9 mouse cellular contexts compared by ENCODE assay signal in genomic region chr1:167242191-167242681, GRCm38 (mm10). TPM values are rescaled to one million over a fixed set of nuclear protein-coding genes. Genes with fewer than 3 reads are reported as not detected.
DNase-seq lines count a peak whose midpoint lies in the region; ATAC-seq and TF ChIP-seq lines count a peak whose summit lies in the region.
"Had no signal": no experiment of that assay in that cellular context is flagged by ENCODE, and none has a peak within 500 bp of the region (broad histone marks: within the 10 kb centered on the region; RNA-seq: fewer than 3 reads in every experiment).

No protein-coding gene starts in this region.

- no peak for DNase-seq in hindbrain, embryonic 10.5 days (ENCODE audit: low spot score)
- DNase-seq in T-cell, adult 2 months (ENCODE audit: low spot score), result peak; percentile 71
- DNase-seq in retina, postnatal 1 day, result peak; percentile 34
- no peak for DNase-seq in left cerebral cortex, adult 2 months (ENCODE audit: extremely low spot score in 1 of 2, low spot score in 2 of 2)
- DNase-seq in lung, postnatal 25 days (ENCODE audit: low spot score), result no peak
- no peak for DNase-seq in frontal cortex, postnatal 25 days (ENCODE audit: low spot score in 2 of 2)
- DNase-seq: gastrocnemius, postnatal 36 days had no signal

- intact Hi-C loops in left cerebral cortex, adult 2 months (cut with DNase I), result loop anchor here (5.0 kb wide), 1 partner anchor 40 kb away; no protein-coding TSS in a partner anchor

- no peak overlapping the region for H3K9ac ChIP-seq in hindbrain, embryonic 16.5 days (ENCODE audit: low read depth, low read length)

- peaks cover 84% of the 10 kb centered on the region for H3K4me1 ChIP-seq in hindbrain, embryonic 10.5 days (replicated peaks)
- H3K4me1 ChIP-seq in hindbrain, embryonic 16.5 days (ENCODE audit: control insufficient read depth, insufficient read depth, low read depth, low read length), result peaks cover 22% of the 10 kb centered on the region

- H3K36me3 ChIP-seq in hindbrain, embryonic 10.5 days, result 0 out of 2 replicates have a peak, but pooled peaks cover 6% of the 10 kb centered on the region
- no peaks in the 10 kb centered on the region for H3K36me3 ChIP-seq in hindbrain, embryonic 16.5 days (ENCODE audit: control insufficient read depth, insufficient read depth, low read length)

- no peak overlapping the region for H3K4me3 ChIP-seq in hindbrain, embryonic 10.5 days
- H3K4me3 ChIP-seq in hindbrain, embryonic 16.5 days (ENCODE audit: low read length), result no peak overlapping the region
- no peak overlapping the region for H3K4me3 ChIP-seq in left cerebral cortex, adult 2 months

- ATAC-seq in hindbrain, embryonic 16.5 days, result no peak; the same call in 1 of the 2 replicates
- peak; percentile 23 to 44; a peak in 3 of 4 replicates for ATAC-seq in hematopoietic stem cell, adult 5-6 weeks (replicated peaks in 1 of 2; ENCODE audit: insufficient read depth in 1 of 2, low FRiP score in 2 of 2, low TSS enrichment in 1 of 2, low read depth in 1 of 2, poor library complexity in 2 of 2, severe bottlenecking in 2 of 2)

- H3K27ac ChIP-seq in hindbrain, embryonic 10.5 days, result peak overlapping the region; percentile 62
- no peak overlapping the region for H3K27ac ChIP-seq in hindbrain, embryonic 16.5 days (ENCODE audit: low read depth, low read length)
- no peak overlapping the region for H3K27ac ChIP-seq in left cerebral cortex, adult 2 months

- H3K9me3 ChIP-seq in hindbrain, embryonic 10.5 days, result no peaks in the 10 kb centered on the region
- no peaks in the 10 kb centered on the region for H3K9me3 ChIP-seq in hindbrain, embryonic 16.5 days (ENCODE audit: control insufficient read depth, low read length)

- WGBS in hindbrain, embryonic 10.5 days, result 58% methylated on average over 7 of the region's 7 CpGs
- 28% methylated on average over 7 of the region's 7 CpGs for WGBS in hindbrain, embryonic 16.5 days

- no peaks in the 10 kb centered on the region for H3K27me3 ChIP-seq in hindbrain, embryonic 10.5 days (ENCODE audit: insufficient read depth, poor library complexity, severe bottlenecking)
- no peaks in the 10 kb centered on the region for H3K27me3 ChIP-seq in hindbrain, embryonic 16.5 days (replicated peaks; ENCODE audit: control insufficient read depth, insufficient read depth, low read length)

- H3K4me2 ChIP-seq in hindbrain, embryonic 16.5 days (ENCODE audit: low read length), result no peak overlapping the region

- TF ChIP-seq CTCF in left cerebral cortex, adult 2 months (IDR thresholded peaks at IDR 0.05), result no peak

RNA-seq across cellular contexts. Expression of gene Uck2, which starts 42.9 kb away (rescaled TPM):
- polyA plus RNA-seq in hindbrain, embryonic 10.5 days (2016; fragmentation: Nextera tagmentation; extraction: Ambion mirVana), result 113 and 125 TPM in 2 replicates
- polyA plus RNA-seq in hindbrain, embryonic 16.5 days (2015; fragmentation: Nextera tagmentation; extraction: Ambion mirVana), result 43.0 and 45.2 TPM in 2 replicates
- total RNA-seq in hematopoietic stem cell, adult 5-6 weeks (2017), result 145 and 161 TPM in 2 replicates
- total RNA-seq in left cerebral cortex, adult 2 months (2021), result 10 to 100 TPM; 30.9 to 42.1 TPM

Comparison
In these comparisons a context has a peak if more than half of its experiments do, and no peak if none do; other contexts are left out.
1. DNase-seq: peak in T-cell, adult 2 months (single experiment) and retina, postnatal 1 day (single experiment); none in hindbrain, embryonic 10.5 days (single experiment), left cerebral cortex, adult 2 months (0 of 2), lung, postnatal 25 days (single experiment) and frontal cortex, postnatal 25 days (0 of 2).